Mouse (Mus musculus) layer of hippocampus, adult 2 months (tissue): ENCODE measurements around the gene Abhd15. TPM values are rescaled to one million over a fixed set of nuclear protein-coding genes. Genes with fewer than 3 reads are reported as not detected.

ENCODE experiments used
- DNase-seq, 2 experiments: peaks; one replicate each; pipeline ENCODE4 v3.0.0; 2022; ENCODE audit warnings: low spot score in 2 of 2
- H3K27ac ChIP-seq: fragments of 200-600 bp; 2 replicates; pipeline ENCODE4 v1.8.1; 2022
- H3K4me3 ChIP-seq: fragments of 200-600 bp; 2 replicates; pipeline ENCODE4 v1.8.1; 2022; ENCODE audit warnings: mild to moderate bottlenecking
- CTCF ChIP-seq: fragments of 200-600 bp; conservative IDR thresholded peaks from 2 replicates; pipeline ENCODE4 v1.8.1; 2022; ENCODE audit warnings: antibody characterized with exemption, mild to moderate bottlenecking, moderate library complexity
- total RNA-seq, 2 experiments: library from RNA; stranded (reverse); gene quantifications; 2 replicates each; pipeline ENCODE4 v1.2.3; 2021

Gene Abhd15
- total RNA-seq, 2 experiments from 2014 or later: 1.4 to 1.7 TPM

GRCm38 (mm10) chr11:77497851-77498250 is 17.1 kb upstream of the Abhd15 start:
- no peak for TF ChIP-seq CTCF
- DNase-seq: no peak
- no peak overlapping the region for H3K4me3 ChIP-seq
- H3K27ac ChIP-seq: peak overlapping the region; percentile 82

- Histone ChIP-seq H3K4me3 (no peak overlapping the region), H3K27ac (peak overlapping the region; percentile 82)
- DNase-seq: no peak
- TF ChIP-seq CTCF: no peak
Observed at GRCm38 (mm10) chr11:77498261-77499139, 16.4 kb upstream of the Abhd15 start.

- Histone ChIP-seq H3K27ac (peak overlapping the region; percentile 82), H3K4me3 (no peak overlapping the region)
- no peak for DNase-seq
- no peak for TF ChIP-seq CTCF
Observed at GRCm38 (mm10) chr11:77499354-77499753, 15.6 kb upstream of the Abhd15 start.

- H3K27ac ChIP-seq: peak overlapping the region; percentile 82
Observed at GRCm38 (mm10) chr11:77500361-77501325, 14.3 kb upstream of the Abhd15 start.

GRCm38 (mm10) chr11:77501392-77501791 is 13.5 kb upstream of the Abhd15 start:
- H3K4me3 ChIP-seq: no peak overlapping the region; the same call in 1 of the 2 replicates
- peak; percentile 86 for TF ChIP-seq CTCF
- H3K27ac ChIP-seq: peak overlapping the region; percentile 82
- peak; percentile 82 to 85 for DNase-seq

More at GRCm38 (mm10) chr11:77500361-77501325, 14.3 kb upstream of the Abhd15 start:
- DNase-seq: peak in 1 of 2 experiments; percentile 69
- no peak overlapping the region; the same call in 1 of the 2 replicates for H3K4me3 ChIP-seq
- no peak for TF ChIP-seq CTCF

- no peak for DNase-seq
- TF ChIP-seq CTCF: no peak
- H3K27ac ChIP-seq: 0 out of 2 replicates have a peak overlapping the region, but pooled peaks have one; percentile 12
Observed at GRCm38 (mm10) chr11:77501971-77502370, 12.9 kb upstream of the Abhd15 start.

GRCm38 (mm10) chr11:77502481-77502880 is 12.4 kb upstream of the Abhd15 start:
- DNase-seq: no peak
- TF ChIP-seq CTCF: no peak
- peak overlapping the region; percentile 74 for H3K27ac ChIP-seq

More at GRCm38 (mm10) chr11:77501971-77502370, 12.9 kb upstream of the Abhd15 start:
- H3K4me3 ChIP-seq: no peak overlapping the region

GRCm38 (mm10) chr11:77503511-77503910 is 11.4 kb upstream of the Abhd15 start:
- Histone ChIP-seq H3K4me3 (no peak overlapping the region), H3K27ac (peak overlapping the region; percentile 74)
- TF ChIP-seq CTCF: no peak
- no peak for DNase-seq

More at GRCm38 (mm10) chr11:77502481-77502880, 12.4 kb upstream of the Abhd15 start:
- no peak overlapping the region for H3K4me3 ChIP-seq

GRCm38 (mm10) chr11:77504377-77504776 is 10.5 kb upstream of the Abhd15 start:
- Histone ChIP-seq H3K4me3 (no peak overlapping the region), H3K27ac (no peak overlapping the region)
- DNase-seq: no peak
- TF ChIP-seq CTCF: no peak

- Histone ChIP-seq H3K27ac (no peak overlapping the region), H3K4me3 (no peak overlapping the region)
- no peak for TF ChIP-seq CTCF
- DNase-seq: no peak
Observed at GRCm38 (mm10) chr11:77505291-77505980, 9.5 kb upstream of the Abhd15 start.

GRCm38 (mm10) chr11:77506273-77506672 is 8.6 kb upstream of the Abhd15 start:
- Histone ChIP-seq H3K27ac (no peak overlapping the region), H3K4me3 (no peak overlapping the region)
- TF ChIP-seq CTCF: no peak
- no peak for DNase-seq

- H3K4me3 ChIP-seq: no peak overlapping the region
- no peak for TF ChIP-seq CTCF
- H3K27ac ChIP-seq: 0 out of 2 replicates have a peak overlapping the region, but pooled peaks have one; percentile 3
- no peak for DNase-seq
Observed at GRCm38 (mm10) chr11:77506941-77507340, 8.0 kb upstream of the Abhd15 start.
